Mouse (Mus musculus) heart, adult 2 months (tissue): ENCODE data around the gene Zdhhc18. TPM values are rescaled to one million over a fixed set of nuclear protein-coding genes. Genes with fewer than 3 reads are reported as not detected.
"Not testable (repeated sequence)": the region's sequence is repeated elsewhere in the genome, so short reads cannot be mapped to it uniquely, and the experiment has no call there.

Experiments used
- DNase-seq, 2 experiments: peaks; one replicate each; pipeline ENCODE4 v3.0.0; 2021
- H3K27ac ChIP-seq: fragments of 200-600 bp; 2 replicates; pipeline ENCODE4 v1.8.1; 2022
- H3K27me3 ChIP-seq: fragments of 200-500 bp; 2 replicates; pipeline ENCODE4 v1.6.1; 2012; ENCODE audit warnings: mild to moderate bottlenecking, low read length, inconsistent platforms, mixed read lengths; ENCODE audit not compliant: control insufficient read depth, insufficient read depth
- H3K36me3 ChIP-seq: fragments of 200-500 bp; 2 replicates; pipeline ENCODE4 v1.6.1; 2012; ENCODE audit warnings: low read length, inconsistent platforms; ENCODE audit not compliant: control insufficient read depth, insufficient read depth
- H3K4me1 ChIP-seq: fragments of 200-500 bp; 2 replicates; pipeline ENCODE4 v1.6.1; 2011; ENCODE audit warnings: low read length; ENCODE audit not compliant: control insufficient read depth, insufficient read depth
- H3K4me3 ChIP-seq: fragments of 200-600 bp; 2 replicates; pipeline ENCODE4 v1.8.1; 2022
- H3K79me2 ChIP-seq: fragments of 200-500 bp; replicated peaks from 2 replicates; pipeline ENCODE4 v1.6.1; 2012; ENCODE audit warnings: mild to moderate bottlenecking, inconsistent platforms, low read length, moderate library complexity, mixed read lengths; ENCODE audit not compliant: control insufficient read depth, insufficient read depth
- H3K9ac ChIP-seq: fragments of 200-500 bp; 2 replicates; pipeline ENCODE4 v1.6.1; 2012; ENCODE audit warnings: low read depth, mild to moderate bottlenecking, control low read depth, inconsistent platforms, low read length, mixed read lengths
- CTCF ChIP-seq: fragments of 200-600 bp; IDR thresholded peaks from 2 replicates; pipeline ENCODE4 v1.8.1; 2022; ENCODE audit warnings: antibody characterized with exemption, mild to moderate bottlenecking, moderate library complexity
- EP300 ChIP-seq: fragments of 200-500 bp; IDR thresholded peaks from 2 replicates; pipeline ENCODE4 v1.6.1; 2011; ENCODE audit warnings: low read depth, low read length, control low read depth; ENCODE audit not compliant: insufficient read depth
- POLR2A ChIP-seq: fragments of 200-500 bp; IDR thresholded peaks from 2 replicates; pipeline ENCODE4 v1.6.1; 2011; ENCODE audit warnings: mild to moderate bottlenecking, low read depth, low read length, control low read depth; ENCODE audit not compliant: insufficient read depth
- WGBS: fragments of 180-500 bp; shearing (Covaris S2); methylation state at CpG from one replicate; pipeline ENCODE4 v1.1.7; 2018; 5-methylcytosine and 5-hydroxymethylcytosine counted together
- intact Hi-C: fragments of 180-260 bp; cut with DNase I; formaldehyde crosslinking; loops from one replicate; pipeline ENCODE4 v1.15.1; 2025
- polyA plus RNA-seq: library from polyadenylated mRNA; depleted of rRNA; stranded (reverse); fragments of >200 nt; gene quantifications from 2 replicates; pipeline ENCODE4 v1.2.3, GENCODE M21; 2012
- total RNA-seq, 2 experiments: library from RNA; stranded (reverse); gene quantifications; 2 replicates each; pipeline ENCODE4 v1.2.3; 2021

Gene Zdhhc18
- total and polyA plus RNA-seq, 3 experiments: 21.3 to 37.3 (median 27.7) TPM

- no peak overlapping the region for H3K4me3 ChIP-seq
- no peaks in the 10 kb centered on the region; the same call in 1 of the 2 replicates for H3K36me3 ChIP-seq
- no peak for DNase-seq
- no peak overlapping the region for H3K9ac ChIP-seq
- no peak overlapping the region for H3K27ac ChIP-seq
- no peaks in the 10 kb centered on the region for H3K27me3 ChIP-seq
- TF ChIP-seq CTCF (no peak), POLR2A (no peak), EP300 (no peak)
- WGBS: 70% methylated on average over 4 of the region's 4 CpGs
- H3K4me1 ChIP-seq: peaks cover 11% of the 10 kb centered on the region
- no peaks in the 10 kb centered on the region for H3K79me2 ChIP-seq
- intact Hi-C loops: no loop called here
Measured at GRCm38 (mm10) chr4:133656294-133656693, 6.3 kb upstream of the Zdhhc18 start.

DNA sequence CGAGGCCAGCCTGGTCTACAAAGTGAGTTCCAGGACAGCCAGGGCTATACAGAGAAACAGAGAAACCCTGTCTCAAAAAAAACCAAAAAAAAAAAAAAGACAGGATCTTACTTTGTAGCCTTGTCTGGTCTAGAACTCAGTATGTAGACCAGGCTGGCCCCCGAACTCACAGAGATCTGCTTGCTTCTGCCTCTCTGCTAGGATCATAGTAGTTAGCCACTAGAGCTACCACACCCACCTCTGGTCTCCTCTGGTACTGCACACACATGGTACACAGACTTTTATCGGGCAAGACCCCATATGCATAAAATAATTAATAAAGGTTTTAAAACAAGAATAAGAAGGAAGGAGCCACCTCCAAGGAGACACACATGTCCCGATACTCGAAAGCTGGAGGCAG lies 4.1 kb upstream of the Zdhhc18 start:
- H3K36me3 ChIP-seq, H3K4me1 ChIP-seq, DNase-seq, H3K27me3 ChIP-seq, H3K4me3 ChIP-seq, H3K9ac ChIP-seq, H3K79me2 ChIP-seq, H3K27ac ChIP-seq, intact Hi-C loops: not testable (repeated sequence)
- 99% methylated on average over 5 of the region's 5 CpGs for WGBS

GRCm38 (mm10) chr4:133652746-133653145 lies 2.8 kb upstream of the Zdhhc18 start:
- no peak for TF ChIP-seq CTCF
- no peak for TF ChIP-seq POLR2A
- TF ChIP-seq EP300: no peak
- H3K4me3 ChIP-seq: no peak overlapping the region
- intact Hi-C loops: no loop called here
- H3K79me2 ChIP-seq: no peaks in the 10 kb centered on the region
- no peak overlapping the region for H3K27ac ChIP-seq
- H3K4me1 ChIP-seq: no peaks in the 10 kb centered on the region; the same call in 1 of the 2 replicates
- DNase-seq: no peak
- no peak overlapping the region for H3K9ac ChIP-seq
- 83% methylated on average over 10 of the region's 10 CpGs for WGBS
- no peaks in the 10 kb centered on the region for H3K27me3 ChIP-seq
- no peaks in the 10 kb centered on the region for H3K36me3 ChIP-seq

DNA sequence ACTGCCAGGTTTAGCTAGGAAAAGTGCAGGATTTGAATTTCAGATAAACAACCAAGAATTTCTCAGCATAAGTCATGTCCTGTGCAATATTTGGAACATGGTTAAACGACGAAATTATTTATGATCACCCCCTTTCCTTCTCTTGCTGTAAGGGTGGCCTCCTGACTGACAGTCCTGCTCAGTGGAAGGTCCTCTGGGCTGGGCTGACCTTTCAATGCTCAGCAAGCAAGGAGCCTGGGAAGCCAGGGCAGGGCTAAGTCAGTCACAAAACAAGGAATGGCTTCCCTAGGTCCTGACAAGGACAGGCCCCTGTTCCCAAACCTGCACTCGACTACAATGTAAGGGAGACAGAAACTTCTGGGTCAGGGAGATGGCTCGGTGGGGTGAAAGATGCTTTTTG lies 2.0 kb upstream of the Zdhhc18 start:
- WGBS: 50% methylated on average over 4 of the region's 4 CpGs
- Histone ChIP-seq H3K27ac (no peak overlapping the region), H3K36me3 (no peaks in the 10 kb centered on the region), H3K4me1 (no peaks in the 10 kb centered on the region; the same call in 1 of the 2 replicates), H3K79me2 (no peaks in the 10 kb centered on the region), H3K4me3 (no peak overlapping the region), H3K27me3 (no peaks in the 10 kb centered on the region), H3K9ac (no peak overlapping the region)
- no peak for DNase-seq
- intact Hi-C loops: loop anchor here (2.0 kb wide), 1 partner anchor 19 kb away; no protein-coding TSS in a partner anchor
- TF ChIP-seq POLR2A: no peak
- TF ChIP-seq CTCF: no peak
- TF ChIP-seq EP300: no peak

GRCm38 (mm10) chr4:133651445-133651844 lies 1.5 kb upstream of the Zdhhc18 start:
- Histone ChIP-seq H3K9ac (no peak overlapping the region), H3K27ac (no peak overlapping the region), H3K79me2 (no peaks in the 10 kb centered on the region), H3K36me3 (no peaks in the 10 kb centered on the region), H3K4me3 (no peak overlapping the region), H3K4me1 (no peaks in the 10 kb centered on the region; the same call in 1 of the 2 replicates), H3K27me3 (no peaks in the 10 kb centered on the region)
- DNase-seq: no peak
- 44% methylated on average over 10 of the region's 10 CpGs for WGBS
- TF ChIP-seq EP300 (no peak), CTCF (no peak), POLR2A (no peak)
- intact Hi-C loops: loop anchor here (2.0 kb wide), 1 partner anchor 19 kb away; no protein-coding TSS in a partner anchor

DNA sequence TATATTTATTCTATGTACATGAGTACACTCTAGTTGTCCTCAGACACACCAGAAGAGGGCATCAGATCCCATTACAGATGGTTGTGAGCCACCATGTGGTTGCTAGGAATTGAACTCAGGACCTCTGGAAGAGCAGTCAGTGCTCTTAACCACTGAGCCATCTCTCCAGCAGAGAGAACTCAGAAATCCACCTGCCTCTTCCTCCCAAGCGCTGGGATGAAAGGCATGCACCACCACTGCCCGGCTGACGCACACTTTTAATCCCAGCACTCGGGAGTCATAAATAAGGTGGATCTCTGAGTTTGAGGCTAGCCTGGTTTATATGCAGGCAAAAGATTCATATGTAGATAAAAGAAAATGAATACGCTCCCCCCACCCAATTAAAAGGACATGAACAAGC lies 490 bp downstream of the Zdhhc18 start:
- H3K9ac ChIP-seq, DNase-seq, H3K79me2 ChIP-seq, H3K36me3 ChIP-seq, H3K27me3 ChIP-seq, H3K4me1 ChIP-seq: not testable (repeated sequence)
- peak overlapping the region; percentile 81 for H3K27ac ChIP-seq
- peak; percentile 15; the same call in 1 of the 2 replicates for TF ChIP-seq CTCF
- 80% methylated on average over 5 of the region's 5 CpGs for WGBS
- peak overlapping the region; percentile 51 for H3K4me3 ChIP-seq
- intact Hi-C loops: loop anchor here (5.0 kb wide), 1 partner anchor 37 kb away; no protein-coding TSS in a partner anchor
